Mouse (Mus musculus) brain, embryonic 14.5 days (tissue): ENCODE measurements around the gene Trim38. TPM values are rescaled to one million over a fixed set of nuclear protein-coding genes. Genes with fewer than 3 reads are reported as not detected.
A peak's percentile ranks its signal among the peaks of the same experiment; 100 is the strongest.
"Not testable (repeated sequence)": the region's sequence is repeated elsewhere in the genome, so short reads cannot be mapped to it uniquely, and the experiment has no call there.

Source experiments
- DNase-seq: peaks from one replicate; pipeline ENCODE4 v3.0.0-alpha.2; 2011; ENCODE audit warnings: low read depth
- CTCF ChIP-seq: fragments of 200-500 bp; IDR thresholded peaks from 2 replicates; pipeline ENCODE4 v1.5.1; 2012; ENCODE audit warnings: inconsistent platforms, mild to moderate bottlenecking, moderate library complexity, borderline replicate concordance; ENCODE audit not compliant: insufficient read depth, insufficient read length; ENCODE audit errors: extremely low read depth
- POLR2A ChIP-seq: fragments of 200-500 bp; IDR thresholded peaks from 2 replicates; pipeline ENCODE4 v1.6.1; 2012; ENCODE audit warnings: mild to moderate bottlenecking, inconsistent platforms, borderline replicate concordance; ENCODE audit not compliant: poor library complexity, insufficient read depth, insufficient read length, severe bottlenecking; ENCODE audit errors: extremely low read depth
- polyA plus RNA-seq: library from polyadenylated mRNA; depleted of rRNA; stranded (reverse); fragments of >200 nt; gene quantifications from 2 replicates; pipeline ENCODE4 v1.2.3, GENCODE M21; 2012; rRNA removed

Gene Trim38
- not detected in 2 replicates for polyA plus RNA-seq

DNA sequence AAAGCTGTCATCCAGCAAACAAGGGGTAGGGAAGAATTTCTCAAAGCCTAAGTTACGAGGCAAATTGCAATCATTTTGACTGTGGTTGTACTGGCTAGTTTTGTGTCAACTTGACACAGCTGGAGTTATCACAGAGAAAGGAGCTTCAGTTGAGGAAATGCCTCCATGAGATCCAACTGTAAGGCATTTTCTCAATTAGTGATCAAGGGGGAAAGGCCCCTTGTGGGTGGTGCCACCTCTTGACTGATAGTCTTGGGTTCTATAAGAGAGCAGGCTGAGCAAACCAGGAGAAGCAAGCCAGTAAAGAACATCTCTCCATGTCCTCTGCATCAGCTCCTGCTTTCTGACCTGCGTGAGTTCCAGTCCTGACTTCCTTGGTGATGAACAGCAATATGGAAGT, at the start of gene Trim38:
Trim38 (plus strand) TSS at position 301 of the 400 bp plus-strand sequence.
- not testable (repeated sequence) for DNase-seq

GRCm38 (mm10) chr13:23724239-23724638, 45.5 kb upstream of the Trim38 start:
- TF ChIP-seq CTCF = no peak
- TF ChIP-seq POLR2A = no peak
- no peak for DNase-seq

DNA sequence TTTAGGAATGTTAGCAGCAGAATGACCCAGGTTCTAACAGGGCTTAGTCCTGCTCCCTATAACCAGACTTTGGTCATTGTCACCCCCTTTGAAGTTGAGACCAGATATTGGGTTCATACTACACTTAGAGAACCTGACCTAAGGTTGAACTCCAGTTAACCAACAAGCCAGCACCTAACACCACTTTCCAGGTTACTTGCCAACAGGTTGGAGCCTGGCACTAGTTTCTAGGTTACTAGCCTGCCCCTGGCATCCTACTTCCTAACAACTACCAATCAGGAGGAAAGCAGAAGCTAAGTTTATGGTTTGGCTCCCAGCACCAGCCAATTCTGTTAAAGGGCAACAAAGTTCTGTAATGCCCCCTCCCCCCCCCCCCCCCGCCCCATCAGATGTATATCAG, 44.5 kb upstream of the Trim38 start:
- DNase-seq = no peak
- TF ChIP-seq CTCF (no peak), POLR2A (no peak)

DNA sequence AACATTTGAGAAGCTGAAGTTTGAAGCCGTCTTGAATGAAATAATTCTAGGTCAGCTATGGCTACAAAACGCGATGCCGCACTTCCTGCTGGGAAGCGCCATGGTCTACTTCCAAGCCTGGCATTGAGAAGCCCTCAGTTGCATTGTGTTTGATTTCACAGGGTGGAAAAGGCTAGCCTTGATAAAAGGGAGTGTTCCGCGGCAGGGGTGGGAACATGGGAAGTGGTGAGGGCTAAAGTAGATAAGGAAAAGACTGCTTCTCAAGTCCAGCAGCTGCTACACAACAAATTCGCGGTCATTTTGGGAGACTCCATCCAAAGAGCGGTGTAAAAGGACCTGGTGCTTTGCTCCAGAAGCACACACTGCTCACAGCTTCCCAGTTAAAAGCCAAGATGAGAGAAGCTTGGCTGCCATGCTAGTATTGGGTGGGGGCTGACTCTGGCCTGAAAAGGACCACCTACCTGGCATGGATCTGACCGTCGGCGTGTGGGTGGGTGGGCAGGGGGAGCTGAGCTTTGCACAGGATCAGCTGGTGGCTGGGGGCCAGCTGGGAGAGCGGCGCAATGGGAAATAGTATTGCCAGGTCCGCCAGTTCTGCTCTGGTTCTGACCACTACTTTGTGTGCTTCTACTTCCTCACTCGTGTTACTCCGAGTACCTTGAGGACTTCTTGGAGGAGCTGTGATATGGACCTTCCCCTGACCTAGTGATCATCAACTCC, 41.1 kb upstream of the Trim38 start:
- TF ChIP-seq CTCF (no peak), POLR2A (no peak)
- no peak for DNase-seq

DNA sequence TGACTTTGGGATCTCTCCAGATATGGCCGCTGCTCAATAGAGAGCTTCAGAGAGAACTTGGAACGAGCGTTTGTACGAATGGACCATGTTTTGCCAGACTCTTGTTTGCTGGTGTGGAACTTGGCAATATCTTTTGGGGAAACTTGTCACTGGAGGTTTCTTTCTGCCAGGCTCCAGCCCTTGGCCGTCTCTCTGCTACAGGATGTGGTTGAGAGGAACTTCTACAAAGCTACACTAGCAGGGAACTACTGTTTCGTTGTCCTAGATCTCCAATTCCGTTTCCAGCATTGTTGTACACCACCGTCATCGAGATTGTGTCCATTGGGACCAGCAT, 40.6 kb upstream of the Trim38 start:
- no peak for DNase-seq
- TF ChIP-seq POLR2A (no peak), CTCF (no peak)

DNA sequence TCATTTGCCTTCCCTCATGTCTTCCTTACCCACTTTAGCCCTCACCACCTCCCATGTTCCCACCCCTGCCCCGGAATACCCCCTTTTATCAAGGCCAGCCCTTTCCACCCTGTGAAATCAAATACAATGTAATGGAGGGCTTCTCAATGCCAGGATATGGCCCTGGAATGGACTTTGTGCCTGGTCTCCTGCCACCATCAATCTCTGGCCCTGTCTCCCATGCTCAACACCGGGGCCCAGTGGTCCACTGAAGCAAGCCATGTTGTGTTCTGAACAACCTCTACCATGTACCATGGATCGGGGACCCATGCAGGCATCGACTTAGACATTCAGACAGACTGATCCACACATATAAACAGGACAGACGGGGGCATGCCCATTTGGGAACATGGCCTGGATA, 40.0 kb upstream of the Trim38 start:
- no peak for DNase-seq
- TF ChIP-seq CTCF (no peak), POLR2A (no peak)

GRCm38 (mm10) chr13:23730479-23730878, 39.2 kb upstream of the Trim38 start:
- TF ChIP-seq POLR2A (no peak), CTCF (no peak)
- no peak for DNase-seq

- TF ChIP-seq POLR2A = no peak
- peak; percentile 75; the same call in 1 of the 2 replicates for TF ChIP-seq CTCF
Measured at GRCm38 (mm10) chr13:23732156-23732804, 37.4 kb upstream of the Trim38 start.

DNA sequence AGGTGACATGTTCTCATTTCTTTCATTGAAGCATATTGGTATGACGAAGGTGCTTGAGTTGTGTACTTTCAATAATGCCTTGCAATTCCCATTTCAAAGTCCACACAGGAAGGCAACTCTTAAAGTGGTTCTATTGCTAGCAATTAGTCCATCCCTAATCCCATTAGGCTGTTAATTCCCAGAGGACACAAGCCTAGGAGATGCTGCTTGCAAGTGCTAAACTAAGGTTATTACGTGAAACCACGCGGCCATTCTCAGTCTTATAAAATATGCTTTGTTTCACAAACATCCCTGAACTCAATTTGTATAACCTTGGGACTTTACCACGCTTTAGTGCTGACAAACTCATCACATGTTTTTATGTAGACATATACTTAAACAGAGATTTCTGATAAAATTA, 32.6 kb upstream of the Trim38 start:
- TF ChIP-seq CTCF (no peak), POLR2A (no peak)
- DNase-seq = no peak

More at GRCm38 (mm10) chr13:23732156-23732804, 37.4 kb upstream of the Trim38 start:
- peak; percentile 77 for DNase-seq

DNA sequence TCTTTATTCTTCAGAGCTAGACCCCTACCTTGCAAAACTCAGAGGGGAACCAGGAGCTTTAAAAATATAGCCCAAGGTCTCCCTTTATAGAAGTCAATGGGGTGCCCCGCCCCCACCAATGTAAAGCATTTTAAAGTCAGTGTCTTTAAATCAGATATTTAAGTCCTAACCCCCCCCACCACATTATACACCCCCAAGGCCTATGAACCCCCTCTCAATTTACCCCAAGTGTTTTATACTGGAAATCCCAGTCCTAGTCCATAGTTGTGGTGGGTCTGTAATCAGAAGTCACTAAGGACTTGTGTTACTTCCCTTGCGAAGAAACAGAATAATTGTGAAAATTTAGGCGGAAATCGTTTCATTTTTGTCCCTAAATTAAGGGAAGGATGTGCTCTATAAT, 31.7 kb upstream of the Trim38 start:
- no peak for TF ChIP-seq POLR2A
- no peak for TF ChIP-seq CTCF
- DNase-seq = no peak

DNA sequence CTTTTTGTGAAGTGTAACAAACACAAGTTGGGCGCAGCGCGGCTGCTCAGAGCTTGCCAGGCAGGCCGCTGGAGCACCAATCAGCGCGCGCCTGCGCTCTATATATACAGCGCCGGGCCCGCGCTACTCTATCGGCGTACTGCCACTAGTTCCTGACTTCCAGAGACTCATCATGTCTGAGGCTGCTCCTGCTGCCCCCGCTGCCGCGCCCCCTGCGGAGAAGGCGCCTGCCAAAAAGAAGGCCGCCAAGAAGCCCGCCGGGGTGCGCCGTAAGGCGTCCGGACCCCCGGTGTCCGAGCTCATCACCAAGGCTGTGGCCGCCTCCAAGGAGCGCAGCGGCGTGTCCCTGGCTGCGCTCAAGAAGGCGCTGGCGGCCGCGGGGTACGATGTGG, 31.0 kb upstream of the Trim38 start, which contains the start of gene Hist1h1c:
Hist1h1c (plus strand) TSS at position 132 of the 392 bp plus-strand sequence.
- no peak for TF ChIP-seq CTCF
- TF ChIP-seq POLR2A = peak; percentile 83; the same call in 1 of the 2 replicates
- DNase-seq = peak; percentile 97
